Mouse (Mus musculus): Measurements from ENCODE around the gene Tmem222. TPM values are rescaled to one million over a fixed set of nuclear protein-coding genes. Genes with fewer than 3 reads are reported as not detected.

Tmem222 gene
- polyA plus RNA-seq, 1 experiment: 92.6 TPM

GRCm38 (mm10) chr4:133251214-133251613, 26.4 kb downstream of the Tmem222 start:
- DNase-seq (ENCODE audit: low spot score): no peak

DNA sequence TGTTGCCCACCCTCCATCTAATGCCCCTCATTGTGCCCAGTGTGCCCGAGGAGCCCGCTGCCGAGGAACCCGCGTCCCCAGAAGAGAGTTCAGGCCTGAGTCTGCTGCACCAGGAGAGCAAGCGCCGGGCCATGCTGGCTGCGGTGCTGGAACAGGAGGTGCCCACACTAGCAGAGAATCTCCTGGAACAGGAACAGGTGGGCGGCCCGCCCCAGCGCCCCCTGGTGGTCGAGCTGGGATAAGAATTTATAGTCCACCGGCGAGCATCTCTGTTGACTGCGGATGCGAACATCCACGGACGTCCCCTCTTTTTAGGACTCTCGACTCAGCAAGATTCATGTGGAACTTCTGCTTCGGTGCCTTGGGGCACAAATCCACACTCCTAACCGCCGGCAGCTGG, 27.0 kb downstream of the Tmem222 start:
- peak; percentile 89 for DNase-seq (ENCODE audit: low spot score)

DNA sequence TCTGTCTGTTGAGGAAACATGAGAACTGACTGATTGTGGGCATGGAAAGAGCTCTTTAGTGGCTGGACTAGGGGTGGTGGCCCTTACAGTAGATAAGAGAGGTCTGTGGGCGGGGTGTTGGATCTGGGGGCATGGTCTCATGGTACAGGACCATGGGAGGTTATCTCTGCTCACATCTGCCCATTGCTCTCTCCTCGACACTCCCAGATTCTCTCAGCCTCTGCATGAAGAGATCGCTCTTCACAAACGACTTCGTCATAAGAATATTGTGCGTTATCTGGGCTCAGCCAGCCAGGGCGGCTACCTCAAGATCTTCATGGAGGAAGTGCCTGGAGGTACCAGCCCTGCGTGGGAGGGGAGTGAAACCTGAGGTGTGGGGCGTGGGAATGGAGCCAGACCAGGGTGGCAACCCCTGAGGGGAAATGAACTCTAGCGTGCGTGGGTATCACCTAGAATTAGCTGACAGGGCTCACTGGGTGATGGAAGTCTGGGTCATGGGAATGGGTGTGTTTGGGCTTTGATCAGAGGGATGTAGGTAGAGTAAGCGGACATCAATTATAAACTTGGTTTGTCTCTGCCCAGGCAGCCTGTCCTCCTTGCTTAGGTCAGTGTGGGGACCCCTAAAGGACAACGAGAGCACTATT, 29.7 kb downstream of the Tmem222 start:
- DNase-seq (ENCODE audit: low spot score): no peak

DNA sequence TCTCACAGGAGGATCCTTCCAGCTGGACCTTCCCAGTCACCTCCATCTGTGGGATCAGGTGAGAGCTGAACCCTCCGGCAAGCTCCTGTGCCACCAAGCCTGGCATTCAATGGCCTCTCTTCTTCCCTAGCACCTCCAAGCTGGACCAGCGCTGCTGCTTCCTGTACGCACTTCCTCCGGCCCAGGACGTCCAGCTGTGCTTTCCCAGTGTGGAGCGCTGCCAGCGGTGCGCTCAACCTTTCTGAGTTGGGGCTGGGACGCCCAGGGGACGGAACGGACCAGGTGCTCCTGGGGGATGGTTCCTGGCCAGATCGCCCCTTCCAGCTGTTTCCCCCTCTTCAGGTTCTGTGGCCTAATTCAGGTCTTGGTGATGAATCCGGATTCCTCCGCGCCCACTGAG, 30.5 kb downstream of the Tmem222 start:
- DNase-seq (ENCODE audit: low spot score): no peak

GRCm38 (mm10) chr4:133244289-133244688, 33.3 kb downstream of the Tmem222 start:
- DNase-seq (ENCODE audit: low spot score): no peak

DNA sequence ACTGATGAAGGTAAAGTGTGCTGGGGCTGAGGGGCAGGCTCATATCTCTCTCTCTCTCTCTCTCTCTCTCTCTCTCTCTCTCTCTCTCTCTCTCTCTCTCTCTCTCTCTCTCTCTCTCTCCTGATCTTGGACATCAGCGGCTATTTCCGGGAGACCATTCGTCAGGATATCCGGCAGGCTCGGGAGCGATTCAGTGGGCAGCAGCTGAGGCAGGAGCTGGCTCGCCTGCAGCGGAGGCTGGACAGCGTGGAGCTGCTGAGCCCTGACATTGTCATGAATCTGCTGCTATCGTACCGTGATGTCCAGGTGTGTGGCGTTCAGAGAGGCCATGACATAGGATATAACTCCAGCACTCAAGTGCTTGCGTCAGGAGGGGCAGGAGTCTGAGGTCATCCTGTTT, 34.1 kb downstream of the Tmem222 start:
- DNase-seq (ENCODE audit: low spot score): no peak

DNA sequence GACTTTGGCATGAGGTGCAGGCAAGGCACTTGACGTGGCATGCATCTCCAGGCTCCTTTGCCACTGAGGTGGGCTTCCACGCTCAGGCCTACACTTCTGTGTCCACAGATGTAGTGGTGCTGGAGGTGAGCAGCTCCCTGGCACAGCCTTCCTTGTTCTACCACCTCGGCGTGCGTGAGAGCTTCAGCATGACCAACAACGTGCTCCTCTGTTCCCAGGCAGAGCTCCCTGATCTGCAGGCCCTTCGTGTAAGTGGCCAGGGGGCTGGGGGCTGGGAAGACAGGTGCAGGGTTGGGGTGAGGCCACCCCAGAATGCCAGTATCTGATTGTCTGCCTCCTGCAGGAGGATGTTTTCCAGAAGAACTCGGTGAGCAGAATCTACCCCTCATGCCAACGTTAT, 34.9 kb downstream of the Tmem222 start:
- no peak for DNase-seq (ENCODE audit: low spot score)

DNA sequence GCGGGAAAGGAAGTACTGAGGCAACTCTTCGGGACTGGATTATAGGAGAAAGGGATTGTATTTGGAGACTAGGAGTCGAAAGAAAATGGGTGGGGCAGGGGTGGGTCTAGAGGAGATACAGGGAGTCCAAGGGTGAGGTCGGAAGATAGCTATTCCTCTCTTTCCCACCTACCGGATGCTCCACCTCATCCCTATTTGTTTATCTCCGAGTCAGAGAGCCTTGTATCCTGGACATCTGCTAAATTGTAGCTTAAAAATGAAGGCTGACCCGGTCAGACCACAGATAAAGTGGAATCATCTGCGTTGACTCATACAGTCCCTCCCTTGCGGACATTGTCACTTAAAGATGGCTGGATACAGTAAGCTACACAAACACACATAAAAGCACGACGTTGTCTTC, 35.7 kb downstream of the Tmem222 start:
- DNase-seq (ENCODE audit: low spot score): no peak

DNA sequence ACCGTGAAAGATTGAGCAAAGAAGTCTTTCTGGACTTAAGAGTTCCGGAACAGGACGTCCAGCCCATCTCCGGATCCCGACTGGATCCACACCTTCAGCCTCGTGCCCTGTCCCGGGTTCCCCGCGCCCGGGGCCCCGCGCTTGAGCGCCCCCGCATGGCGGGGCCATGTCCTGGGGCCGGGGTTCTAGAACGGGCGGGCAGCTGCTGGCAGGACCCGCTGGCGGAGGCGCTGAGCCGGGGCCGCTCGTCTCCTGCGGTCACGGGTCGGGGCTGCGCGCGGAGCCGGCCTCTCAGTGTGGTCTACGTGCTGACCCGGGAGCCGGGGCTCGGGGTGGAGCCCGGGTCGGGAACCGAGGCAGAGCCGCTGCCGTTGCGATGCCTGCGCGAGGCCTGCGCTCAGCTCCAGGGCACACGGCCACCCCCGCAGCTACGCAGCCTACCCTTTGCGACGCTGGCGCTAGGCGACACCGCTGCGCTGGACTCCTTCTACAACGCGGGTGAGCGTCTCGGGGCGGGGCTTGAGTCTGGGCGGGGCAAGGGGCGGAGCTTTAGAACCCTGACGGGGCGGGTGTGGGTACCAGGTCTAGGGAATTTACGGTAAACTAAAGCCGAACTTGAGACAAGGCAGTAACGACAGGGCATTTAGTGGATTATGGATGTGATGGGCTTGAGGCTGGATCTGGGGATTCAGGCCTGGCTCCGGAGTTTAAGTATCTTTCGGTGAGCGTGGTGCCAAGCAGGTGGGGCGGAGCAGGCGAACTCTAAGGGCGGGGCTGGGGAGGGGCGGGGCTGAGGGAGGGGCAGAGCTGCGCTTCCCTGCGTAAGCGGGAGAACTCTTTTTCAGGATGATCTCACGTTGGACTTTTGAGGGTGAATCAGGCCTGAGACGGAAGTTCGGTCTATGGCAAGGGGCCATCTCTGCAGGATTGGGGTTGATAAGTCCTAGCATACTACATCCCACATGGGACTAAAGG, 36.4 kb downstream of the Tmem222 start:
- peak; percentile 87 for DNase-seq (ENCODE audit: low spot score)

GRCm38 (mm10) chr4:133240490-133240921, 37.1 kb downstream of the Tmem222 start, which contains the start of gene Map3k6:
TSS of gene Map3k6 (plus strand) at chr4:133240818.
- DNase-seq (ENCODE audit: low spot score): peak; percentile 74

GRCm38 (mm10) chr4:133237911-133238310, 39.7 kb downstream of the Tmem222 start:
- no peak for DNase-seq (ENCODE audit: low spot score)

DNA sequence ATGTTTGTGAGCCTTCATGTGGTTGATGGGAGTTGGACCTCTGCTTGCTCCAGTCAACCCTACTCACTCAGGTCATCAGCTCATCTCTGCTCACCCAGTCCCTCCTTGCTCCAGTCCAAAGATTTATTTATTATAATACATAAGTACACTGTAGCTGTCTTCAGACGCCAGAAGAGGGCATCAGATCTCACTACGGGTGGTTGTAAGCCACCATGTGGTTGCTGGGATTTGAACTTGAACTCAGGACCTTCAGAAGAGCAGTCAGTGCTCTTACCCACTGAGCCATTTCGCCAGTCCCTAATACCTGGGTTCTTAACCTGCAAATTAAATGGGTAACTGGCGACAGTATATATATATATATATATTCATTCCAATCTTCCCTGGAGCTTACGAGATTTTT, 42.2 kb downstream of the Tmem222 start:
- no peak for DNase-seq (ENCODE audit: low spot score)

DNA sequence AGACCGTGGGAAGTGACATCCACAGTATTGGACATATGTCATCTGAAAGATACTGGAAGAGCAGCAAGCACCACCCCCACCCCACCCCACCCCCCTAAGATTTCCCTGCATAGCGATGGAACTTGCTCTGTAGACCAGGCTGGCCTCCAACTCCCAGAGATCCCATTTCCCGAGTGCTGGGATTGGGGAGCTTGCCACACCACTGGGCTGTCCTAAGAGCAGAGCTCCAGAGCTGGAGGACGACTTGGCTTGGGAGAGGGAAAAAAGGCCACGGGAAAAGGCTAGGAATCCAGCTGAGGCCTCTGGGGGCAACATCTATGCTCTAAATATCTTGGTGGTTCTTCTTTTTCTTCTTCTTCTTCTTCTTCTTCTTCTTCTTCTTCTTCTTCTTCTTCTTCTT, 42.8 kb downstream of the Tmem222 start:
- no peak for DNase-seq (ENCODE audit: low spot score)

DNA sequence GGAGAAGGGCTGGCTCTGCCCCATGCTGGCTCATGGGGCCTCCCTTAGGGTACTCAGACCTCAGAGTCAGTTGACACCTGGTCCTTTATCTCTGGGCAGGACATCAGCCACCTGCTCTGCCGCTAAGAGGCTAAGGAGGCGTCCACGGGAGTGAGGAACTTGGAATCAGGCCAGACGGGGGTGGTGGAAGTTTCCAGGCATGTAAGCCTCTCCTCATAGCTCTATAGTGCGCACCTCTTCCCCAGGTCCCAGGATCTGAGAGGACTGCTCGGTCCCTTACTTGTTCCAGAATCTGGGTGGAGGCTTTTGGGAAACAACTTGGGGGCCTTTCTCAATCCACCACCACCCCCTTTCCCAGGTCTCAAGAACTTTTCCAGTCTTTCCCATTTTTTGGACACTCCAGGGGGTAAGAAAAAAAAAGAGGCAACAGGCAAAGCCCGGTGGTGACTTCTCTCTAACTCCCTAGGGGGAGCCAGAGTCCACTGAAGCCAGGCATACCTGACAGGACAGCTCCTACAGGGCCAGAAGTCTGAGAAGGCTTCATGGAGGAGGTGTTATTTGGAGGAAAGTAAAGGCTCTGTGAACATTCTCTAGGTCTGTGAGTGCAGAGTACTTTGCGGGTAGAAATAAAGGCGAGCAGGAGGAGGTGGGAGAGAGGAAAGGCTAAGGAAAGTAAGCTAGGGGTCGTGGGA, 44.2 kb downstream of the Tmem222 start:
- DNase-seq (ENCODE audit: low spot score): no peak

DNA sequence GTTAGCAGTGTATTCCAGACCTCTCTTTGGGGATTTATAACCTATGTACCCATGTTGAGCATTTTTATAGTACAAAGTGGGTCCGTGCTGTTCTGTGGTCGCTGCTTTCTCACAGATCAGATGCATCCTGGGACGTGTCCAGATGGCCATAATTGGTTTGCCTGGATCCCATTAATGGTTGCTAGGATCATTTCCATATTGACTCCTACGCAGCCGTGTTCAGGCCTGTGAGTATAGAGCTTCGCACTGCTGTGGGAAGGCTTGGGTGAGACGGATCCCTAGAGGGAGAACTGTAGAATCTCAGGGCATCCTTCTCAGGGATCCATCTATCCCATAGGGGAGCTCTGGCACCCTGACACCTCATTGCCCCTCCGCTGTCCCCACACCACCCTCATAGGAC, 48.0 kb downstream of the Tmem222 start:
- DNase-seq (ENCODE audit: low spot score): no peak

GRCm38 (mm10) chr4:133227636-133228035, 50.0 kb downstream of the Tmem222 start:
- no peak for DNase-seq (ENCODE audit: low spot score)

- no peak for DNase-seq (ENCODE audit: low spot score)
Observed at GRCm38 (mm10) chr4:133226073-133226472, 51.5 kb downstream of the Tmem222 start.

DNA sequence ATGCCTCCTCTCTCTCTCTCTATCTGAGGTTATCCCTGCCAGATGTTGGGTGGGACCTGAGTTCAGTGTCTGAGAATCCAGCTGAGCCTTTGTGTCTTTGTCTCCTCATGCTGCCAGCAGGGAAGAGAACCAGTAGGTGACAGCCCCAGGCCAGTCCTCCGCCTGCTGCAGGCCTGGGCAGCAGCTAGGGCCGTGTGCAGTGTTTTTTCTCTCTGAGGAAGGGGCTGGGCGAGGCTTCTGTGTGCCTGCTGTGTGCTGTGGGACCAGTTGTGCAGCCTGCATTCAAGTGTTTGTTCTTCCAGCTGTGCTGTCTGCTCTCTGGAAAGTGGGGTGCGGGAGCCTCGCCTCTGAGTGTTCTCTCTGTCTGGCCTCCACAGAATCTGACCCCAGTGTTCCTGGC, 53.7 kb downstream of the Tmem222 start:
- DNase-seq (ENCODE audit: low spot score): no peak

GRCm38 (mm10) chr4:133221701-133222100, 55.9 kb downstream of the Tmem222 start:
- no peak for DNase-seq (ENCODE audit: low spot score)

DNA sequence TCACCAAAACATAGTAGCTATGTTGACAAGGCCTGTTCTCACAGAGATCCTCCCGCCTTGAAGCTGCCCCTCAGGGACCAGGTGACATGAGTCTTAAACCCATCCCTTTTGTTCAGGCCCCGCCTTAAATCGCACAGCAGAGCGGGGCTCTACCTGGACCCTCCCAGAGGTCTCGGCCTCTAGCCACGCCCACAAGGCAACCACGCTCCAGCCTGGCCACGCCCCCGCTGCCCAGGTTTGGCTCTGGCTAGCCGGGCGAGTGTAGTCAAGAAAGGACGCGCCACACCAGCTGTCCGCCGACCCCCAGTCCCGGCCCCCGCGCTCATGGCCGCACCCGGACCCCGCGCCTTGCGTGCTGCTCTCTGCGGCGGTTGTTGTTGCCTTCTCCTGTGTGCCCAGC, 56.9 kb downstream of the Tmem222 start:
- no peak for DNase-seq (ENCODE audit: low spot score)

GRCm38 (mm10) chr4:133218745-133219144, 58.8 kb downstream of the Tmem222 start:
- no peak for DNase-seq (ENCODE audit: low spot score)

DNA sequence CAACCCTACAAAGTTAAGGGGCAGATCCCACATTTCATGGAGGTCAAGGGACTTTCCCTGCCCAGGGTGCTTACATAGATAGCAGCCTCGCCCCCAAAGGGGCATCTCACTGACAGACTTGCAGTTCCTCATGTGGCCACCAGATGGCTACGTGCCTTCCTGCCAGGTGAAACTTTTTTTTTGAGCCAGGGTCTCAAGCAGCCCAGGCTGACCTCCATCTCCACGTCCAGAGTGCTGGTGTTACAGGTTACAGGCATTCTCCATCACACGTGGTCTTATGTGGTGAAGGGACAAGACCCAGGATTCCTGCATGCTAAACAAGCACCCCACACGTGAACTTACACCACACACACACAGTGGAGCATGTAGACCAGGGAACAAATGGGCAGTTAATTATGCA, 60.0 kb downstream of the Tmem222 start:
- no peak for DNase-seq (ENCODE audit: low spot score)

Measured in urinary bladder, adult 2 months (tissue).